Mouse (Mus musculus) T-helper 17 cell (primary cell): ENCODE measurements around the gene Gdf11.

ENCODE experiments used
- in situ Hi-C, 2 experiments: fragments of 300-600 bp; cut with MboI, MseI; formaldehyde crosslinking; loops; 1 replicate in 1 of 2; 2 replicates in 1 of 2; pipeline ENCODE4 v1.15.1; 2025; ENCODE audit warnings: high pct_unique_total_duplicates in 2 of 2

Gdf11 gene

DNA sequence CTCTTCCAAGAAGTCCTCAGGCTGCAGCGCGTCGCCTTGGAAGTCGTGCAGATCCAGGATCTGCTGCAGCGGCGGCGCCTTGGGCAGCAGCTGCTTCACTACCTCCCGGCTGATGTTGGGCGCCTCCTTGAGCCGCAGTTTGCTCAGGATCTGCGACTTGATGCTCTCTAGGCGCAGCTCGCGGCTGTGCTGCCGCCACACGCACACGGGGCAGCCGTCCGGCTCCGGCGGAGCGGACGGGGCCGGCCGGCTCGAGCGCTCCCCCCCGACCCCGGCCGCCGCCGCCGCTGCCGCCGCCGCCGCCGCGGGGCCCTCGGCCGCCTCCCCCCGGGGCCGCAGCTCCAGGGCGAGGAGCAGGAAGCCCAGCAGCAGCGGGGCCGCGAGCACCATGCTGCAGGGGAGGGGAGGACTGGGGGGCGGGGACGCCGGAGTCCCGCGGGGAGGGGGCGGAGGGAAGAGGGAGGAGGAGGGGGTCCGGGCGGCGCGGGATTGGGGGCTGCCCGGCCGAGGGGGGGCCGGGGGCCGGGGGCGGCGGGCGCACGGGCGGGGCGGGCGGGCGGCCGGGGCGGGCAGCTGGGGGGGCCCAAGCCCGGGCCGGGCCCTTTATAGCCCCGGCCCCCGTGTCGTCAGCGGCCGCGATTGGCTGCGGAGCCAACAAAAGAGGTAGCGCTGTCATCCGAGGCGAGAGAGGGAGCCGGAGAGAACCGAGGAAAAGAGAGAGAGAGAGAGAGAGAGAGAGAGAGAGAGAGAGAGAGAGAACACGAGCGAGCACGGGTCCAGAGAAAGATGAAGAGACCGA, at the start of gene Gdf11:
TSS of gene Gdf11 (minus strand) at position 423 of the 799 bp plus-strand sequence.
- in situ Hi-C loops, result no loop called here

DNA sequence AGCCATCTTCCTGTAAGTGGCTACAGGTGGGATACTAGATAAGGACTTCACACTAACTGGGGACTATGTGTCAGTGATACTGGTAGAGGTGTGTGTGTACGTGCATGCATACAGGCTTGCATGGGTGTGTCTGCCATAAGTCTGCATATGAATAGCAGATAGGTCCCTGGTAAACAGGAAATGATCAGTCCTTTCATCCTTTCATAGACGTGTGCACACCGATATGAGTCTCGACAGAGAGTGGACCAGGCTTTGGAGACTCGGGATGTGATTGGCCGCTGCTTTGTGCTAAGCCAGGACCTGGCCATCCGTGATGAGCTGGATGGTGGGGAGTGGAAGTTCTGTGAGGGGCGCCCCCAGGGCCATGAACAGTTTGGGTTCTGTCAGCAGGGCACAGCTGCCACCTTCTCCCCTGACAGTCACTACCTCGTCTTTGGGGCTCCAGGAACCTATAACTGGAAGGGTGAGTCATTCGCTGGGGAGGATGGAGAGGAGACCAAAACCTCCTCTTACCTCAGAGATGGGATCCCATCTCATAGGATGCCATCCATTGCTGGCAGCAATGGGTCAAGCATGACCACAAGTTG, 49.0 kb upstream of the Gdf11 start:
- in situ Hi-C loops, result no loop called here

DNA sequence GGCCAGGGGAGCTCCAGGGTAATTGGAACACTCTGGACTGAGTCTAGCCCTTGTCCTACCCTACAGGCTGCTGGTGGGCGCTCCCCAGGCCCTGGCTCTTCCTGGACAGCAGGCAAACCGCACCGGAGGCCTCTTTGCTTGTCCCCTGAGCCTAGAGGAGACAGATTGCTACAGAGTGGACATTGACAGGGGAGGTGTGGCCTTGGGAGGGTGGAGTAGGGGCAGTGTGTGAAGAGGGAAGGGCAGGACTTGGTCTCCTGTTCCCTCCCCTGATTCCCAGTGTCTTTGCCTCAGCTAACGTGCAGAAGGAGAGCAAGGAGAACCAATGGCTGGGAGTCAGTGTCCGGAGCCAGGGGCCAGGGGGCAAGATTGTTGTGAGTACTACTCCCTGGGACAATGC, 47.5 kb upstream of the Gdf11 start:
- in situ Hi-C loops, result no loop called here

DNA sequence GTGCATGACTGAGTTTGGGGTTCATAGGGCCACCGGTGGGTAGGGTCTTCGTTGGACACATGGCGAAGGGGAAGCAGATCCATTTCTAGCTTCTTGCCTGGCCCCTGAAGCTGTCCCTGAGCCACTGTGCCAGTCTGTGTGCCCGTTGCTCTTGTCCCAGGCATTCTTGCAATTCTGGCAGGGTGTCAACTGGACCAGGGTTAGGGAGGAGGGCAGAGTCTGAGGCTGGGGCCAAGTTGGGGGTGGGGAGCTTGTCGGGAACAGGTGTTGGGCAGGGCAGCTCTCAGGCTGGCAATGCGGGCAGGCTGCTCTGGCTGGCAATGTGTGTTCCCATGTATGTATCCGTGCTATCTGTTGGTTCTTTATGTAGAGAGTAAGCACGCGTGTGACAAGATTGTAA, 46.9 kb upstream of the Gdf11 start:
- in situ Hi-C loops, result no loop called here

DNA sequence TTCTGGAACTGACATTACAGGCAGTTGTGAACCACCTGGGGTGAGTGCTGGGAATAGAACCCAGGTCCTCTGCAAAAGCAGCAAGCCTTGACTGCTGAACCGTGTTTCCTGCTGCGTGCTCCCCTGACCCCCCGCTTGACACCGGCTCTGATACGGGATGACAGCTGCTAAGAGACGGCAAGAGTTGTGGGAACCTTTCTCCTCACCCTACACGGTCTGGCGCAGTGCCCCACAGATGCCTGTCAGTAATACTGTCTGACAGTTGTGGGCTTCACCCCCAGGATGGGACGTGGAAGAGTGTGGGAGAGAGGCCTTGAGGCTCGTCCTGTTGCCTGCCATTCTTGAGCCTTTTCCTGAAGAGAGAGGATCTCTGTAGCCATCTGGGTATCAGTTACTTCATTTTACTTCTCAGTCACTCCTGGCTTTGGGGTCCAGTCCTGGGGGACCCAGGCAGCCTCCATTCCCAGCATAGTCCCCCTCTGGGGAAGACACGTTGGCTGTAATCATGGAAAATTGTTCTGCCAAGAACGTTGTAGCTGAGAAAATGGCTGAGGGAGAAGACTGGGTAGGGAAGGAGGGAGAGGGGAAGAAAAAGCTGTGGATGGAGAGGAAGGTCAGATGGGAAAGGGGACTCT, 46.4 kb upstream of the Gdf11 start:
- in situ Hi-C loops, result no loop called here

DNA sequence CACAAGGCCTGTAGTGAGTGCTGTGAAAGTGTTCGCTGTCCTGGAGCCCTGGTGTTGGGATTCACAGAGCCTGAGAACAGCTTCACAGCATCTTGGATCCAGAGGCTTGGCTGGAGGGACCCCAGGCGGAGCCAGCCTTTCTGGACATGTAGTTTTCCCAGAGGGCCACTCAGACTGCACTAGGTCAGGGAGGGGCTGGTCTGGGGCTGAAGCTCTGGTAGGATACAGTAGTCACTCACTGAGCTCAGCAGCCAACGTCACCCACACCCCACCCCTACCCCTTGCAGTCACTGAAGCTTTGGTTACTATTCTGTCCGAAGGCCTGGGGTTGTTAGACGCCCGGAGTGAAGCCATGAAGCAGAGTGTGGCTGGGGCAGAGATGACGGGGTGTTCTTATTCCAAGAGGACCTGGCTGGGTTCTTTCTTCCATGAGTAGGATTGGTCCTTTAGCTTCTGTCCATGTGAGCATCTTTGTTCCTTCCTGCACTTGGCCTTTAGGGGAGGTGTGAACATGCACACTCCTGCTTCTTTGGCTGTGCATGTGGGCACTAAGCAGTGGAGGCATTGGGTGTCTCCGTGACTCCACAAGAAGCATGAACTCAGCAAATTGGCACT, 44.4 kb upstream of the Gdf11 start:
- in situ Hi-C loops, result no loop called here

DNA sequence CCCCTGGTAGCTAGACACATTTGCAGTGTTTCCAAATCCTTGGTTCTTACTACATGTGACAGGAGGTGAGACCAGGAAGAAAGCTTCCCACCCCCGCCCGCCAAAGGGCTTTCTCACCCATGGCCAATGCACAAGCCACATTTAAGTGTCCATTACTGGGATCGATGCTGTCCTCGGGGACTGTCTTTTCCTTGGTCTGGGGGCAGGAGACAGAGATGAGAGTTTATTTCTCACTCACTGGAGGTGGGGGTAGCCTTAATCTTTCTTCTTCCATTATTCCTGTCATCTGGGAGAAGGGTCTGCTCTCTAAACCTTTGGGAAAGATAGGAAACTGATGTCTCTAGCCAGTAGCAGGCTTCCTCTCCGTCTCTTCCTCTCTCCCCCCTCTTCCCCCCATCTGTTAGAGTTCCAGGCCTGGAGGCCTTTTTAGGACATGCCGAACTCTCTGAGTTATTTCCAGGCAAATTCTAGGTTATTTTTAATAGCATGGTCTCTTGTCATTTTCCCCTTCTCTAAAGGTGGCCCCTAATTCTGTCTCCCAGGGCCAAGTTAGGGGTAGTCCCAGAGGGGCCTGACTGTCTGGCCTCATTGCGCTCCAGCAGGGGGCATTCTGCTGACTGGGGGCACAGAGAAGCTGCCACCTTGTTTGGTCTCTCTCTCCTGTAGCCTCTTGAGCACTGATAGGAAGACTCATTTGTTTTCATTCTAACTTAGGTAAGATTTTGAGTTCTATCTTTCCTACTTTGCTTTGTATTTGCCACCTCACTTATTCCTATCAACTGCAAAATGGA, 43.7 kb upstream of the Gdf11 start:
- in situ Hi-C loops, result no loop called here

DNA sequence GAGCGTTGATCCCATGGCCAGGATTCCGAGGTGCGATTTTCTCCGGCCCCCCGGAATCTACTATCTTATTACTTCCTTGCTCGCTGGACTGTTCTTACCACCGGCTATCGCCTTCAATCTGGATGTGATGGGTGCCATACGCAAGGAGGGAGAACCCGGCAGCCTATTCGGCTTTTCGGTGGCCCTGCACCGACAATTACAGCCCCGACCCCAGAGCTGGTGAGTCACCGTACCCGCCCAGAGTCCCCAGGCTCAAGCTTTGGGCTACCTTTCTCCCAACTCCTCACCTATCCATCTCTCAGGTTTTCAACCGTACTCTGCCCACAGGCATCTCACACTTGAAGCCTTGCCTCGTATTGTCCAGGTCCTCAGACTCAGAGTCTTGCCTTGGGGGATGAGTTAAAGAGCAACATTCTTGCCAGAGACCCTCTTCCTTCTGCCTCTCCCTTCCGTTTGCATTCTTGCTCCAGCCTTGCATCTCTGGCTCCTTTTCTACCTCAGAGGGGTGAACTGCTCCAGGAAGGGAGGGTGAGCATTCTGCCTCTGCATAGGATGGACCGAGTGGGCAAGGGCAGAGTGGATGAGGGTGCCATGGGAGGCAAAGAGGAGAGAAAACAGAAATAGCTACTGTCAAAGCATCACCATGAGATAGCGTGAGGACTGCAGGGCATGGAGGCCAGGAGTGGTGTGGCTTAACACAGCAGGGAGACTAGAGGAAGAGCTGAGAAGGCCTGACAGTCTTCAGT, 42.6 kb upstream of the Gdf11 start:
- in situ Hi-C loops, result no loop called here

DNA sequence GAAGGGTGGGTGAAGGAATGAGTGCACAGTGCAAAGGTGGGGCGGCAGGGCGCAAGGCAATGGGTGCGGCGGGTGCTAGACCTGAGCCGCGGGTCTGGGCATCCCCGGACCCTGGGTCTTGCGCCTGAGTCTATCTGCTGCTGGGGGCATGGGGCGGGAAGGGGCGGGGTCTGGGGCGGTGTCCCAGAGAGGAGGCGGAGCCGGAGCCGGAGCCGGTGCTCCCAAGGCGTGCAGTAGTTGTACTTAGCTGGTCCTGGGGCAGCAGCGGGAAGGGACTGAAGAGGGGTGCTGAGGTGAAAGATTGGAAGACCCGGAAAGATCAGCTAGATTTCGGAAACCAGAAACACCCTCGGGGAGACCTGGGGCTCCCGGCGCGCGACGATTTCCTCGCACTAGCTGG, 42.1 kb upstream of the Gdf11 start, which contains the start of gene Itga7:
TSS of gene Itga7 (plus strand) at position 245 of the 400 bp plus-strand sequence.
- in situ Hi-C loops, result no loop called here

DNA sequence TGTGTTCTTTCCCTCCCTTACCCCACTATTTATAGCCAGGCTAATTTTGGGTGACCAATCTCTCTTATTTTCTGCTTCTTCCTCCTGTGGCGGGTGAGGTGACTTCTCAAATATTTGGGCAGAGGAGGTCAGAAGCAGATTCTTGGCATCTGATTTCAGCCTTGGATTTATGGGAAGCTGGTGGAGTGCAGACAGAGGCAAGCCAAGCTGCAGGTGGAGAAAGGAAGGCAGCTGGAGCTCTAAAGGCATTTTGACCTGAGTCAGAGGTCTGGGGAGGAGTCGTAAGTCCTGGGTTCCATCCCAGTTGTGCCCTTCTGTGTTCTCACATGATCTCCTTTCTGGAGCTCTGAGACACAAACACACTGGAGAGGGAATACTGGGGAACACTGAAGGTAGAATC, 39.9 kb upstream of the Gdf11 start:
- in situ Hi-C loops, result no loop called here

DNA sequence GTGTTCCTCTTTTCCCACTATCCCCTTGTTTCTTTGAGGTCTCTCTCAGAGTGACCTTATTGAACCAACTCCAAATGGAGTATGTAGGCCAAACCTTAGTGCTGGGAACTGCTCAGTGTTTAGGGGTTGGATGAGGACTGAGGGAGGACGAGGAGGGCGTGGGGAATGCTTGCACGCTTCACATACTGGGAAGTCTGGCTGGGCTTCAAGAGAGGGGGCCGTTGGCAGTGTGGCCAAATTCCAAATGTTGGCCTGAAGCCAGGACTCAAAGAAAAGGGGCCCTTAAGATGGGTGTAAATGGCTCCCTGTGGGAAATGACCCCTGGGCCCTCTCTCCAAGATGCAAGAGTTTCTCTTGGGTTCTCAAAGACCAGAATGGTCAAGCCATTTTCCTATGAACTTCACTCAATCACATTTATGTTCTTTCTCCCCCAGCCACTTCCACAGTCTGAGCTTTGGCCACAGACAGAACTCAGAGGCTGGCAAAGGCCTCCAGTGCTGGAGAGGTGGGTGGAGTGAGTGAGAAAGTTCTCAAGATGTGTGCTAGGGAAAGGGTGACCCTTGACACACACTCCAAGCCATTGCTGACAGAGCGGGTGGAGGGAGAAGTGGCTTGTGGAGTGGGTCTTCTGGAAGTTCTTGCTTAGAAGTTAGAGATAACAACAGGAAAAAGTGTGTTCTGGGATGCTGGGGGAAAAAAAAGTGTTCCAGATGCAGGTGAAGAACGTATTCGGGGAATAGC, 38.3 kb upstream of the Gdf11 start:
- in situ Hi-C loops, result loop anchor here in 1 of 2 experiments (10.0 kb wide), 1 partner anchor 975 kb away; no protein-coding TSS in a partner anchor

DNA sequence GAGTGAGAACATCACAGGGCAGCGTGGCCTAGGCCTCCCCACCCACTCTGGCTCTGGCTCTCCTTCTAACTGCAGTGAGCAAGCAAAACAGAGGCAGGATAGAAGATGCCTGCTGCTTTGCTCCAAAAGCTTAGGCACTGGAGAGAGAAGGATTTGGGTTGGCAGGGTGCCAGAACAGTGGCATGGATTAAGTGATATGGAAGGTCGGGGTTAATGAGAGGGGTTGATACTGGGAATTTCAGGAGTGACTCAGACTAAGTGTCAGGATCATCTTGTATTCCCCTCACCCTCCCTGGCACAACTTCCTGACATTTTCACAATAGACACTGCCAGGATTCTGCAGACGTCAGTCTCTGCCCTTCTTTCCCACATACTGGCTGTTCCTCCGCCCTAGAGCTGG, 36.8 kb upstream of the Gdf11 start:
- in situ Hi-C loops, result loop anchor here in 1 of 2 experiments (10.0 kb wide), 1 partner anchor 974 kb away; no protein-coding TSS in a partner anchor

DNA sequence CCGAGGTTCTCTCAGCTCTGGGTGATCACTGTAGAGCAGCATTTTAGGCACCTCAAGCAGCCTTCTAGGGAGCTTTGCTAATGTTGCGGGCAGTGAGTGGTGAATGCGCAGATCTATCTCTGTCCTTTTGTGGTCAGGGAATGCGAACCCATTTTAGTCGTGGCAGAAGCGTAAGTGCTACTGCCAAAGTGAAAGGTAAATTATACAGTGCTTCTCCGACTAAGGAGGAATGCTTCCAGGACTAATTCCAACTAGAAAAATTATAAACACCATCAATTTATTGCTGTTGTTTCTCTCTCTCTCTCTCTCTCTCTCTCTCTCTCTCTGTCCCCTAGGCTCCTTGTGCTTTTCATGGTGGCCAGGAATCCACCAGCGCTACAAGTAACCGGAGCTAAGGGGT, 32.4 kb upstream of the Gdf11 start, which contains the start of gene Bloc1s1:
TSS of gene Bloc1s1 (minus strand) at position 101 of the 400 bp plus-strand sequence.
- in situ Hi-C loops, result loop anchor here in 1 of 2 experiments (10.0 kb wide), 1 partner anchor 969 kb away; no protein-coding TSS in a partner anchor

DNA sequence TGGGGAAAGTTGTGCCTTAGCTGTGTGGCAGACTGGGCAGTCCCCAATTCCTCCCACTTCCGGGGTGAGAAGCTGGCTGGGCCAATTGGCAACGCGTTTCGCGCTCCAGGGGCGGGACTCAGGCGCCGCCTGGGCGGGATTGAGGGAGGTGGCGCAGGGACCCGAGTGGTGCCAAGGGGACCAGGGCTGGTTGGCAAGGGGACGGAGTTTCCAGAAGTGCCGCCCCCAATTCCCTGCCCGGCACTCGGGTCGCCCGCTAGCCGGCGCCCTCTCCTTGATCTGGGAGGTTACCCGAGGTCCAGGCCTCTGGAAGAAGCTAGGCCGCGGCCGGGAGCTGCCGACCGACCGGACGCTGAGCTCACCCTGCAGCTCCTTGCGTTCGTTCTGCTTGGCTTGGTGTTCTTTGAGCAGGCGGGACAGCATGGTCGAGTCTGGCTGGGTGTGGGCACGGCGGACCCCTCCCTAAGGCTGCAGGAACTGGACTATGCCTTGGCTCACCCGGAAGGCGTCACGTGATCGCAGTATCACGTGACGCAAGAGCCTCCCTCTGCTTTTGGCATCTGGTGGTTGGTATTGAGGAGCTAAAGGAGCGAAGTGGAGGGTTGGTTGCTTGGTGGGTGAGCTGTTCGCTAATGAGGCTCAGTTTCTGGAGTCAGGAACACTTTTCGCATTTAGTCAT, 31.6 kb upstream of the Gdf11 start:
- in situ Hi-C loops, result loop anchor here in 1 of 2 experiments (10.0 kb wide), 1 partner anchor 968 kb away; no protein-coding TSS in a partner anchor

DNA sequence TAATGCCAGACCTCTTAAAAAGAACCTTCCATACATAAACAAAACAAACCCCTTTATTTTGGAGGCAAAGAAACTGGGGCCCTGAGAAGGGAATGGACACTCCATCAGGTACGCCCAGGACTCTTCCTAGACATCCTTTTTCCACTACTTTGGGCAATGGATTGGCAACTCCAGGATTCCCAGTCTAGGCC, 31.2 kb upstream of the Gdf11 start, which contains the start of gene Rdh5:
TSS of gene Rdh5 (minus strand) at position 67 of the 191 bp plus-strand sequence.
- in situ Hi-C loops, result loop anchor here in 1 of 2 experiments (10.0 kb wide), 1 partner anchor 968 kb away; no protein-coding TSS in a partner anchor

DNA sequence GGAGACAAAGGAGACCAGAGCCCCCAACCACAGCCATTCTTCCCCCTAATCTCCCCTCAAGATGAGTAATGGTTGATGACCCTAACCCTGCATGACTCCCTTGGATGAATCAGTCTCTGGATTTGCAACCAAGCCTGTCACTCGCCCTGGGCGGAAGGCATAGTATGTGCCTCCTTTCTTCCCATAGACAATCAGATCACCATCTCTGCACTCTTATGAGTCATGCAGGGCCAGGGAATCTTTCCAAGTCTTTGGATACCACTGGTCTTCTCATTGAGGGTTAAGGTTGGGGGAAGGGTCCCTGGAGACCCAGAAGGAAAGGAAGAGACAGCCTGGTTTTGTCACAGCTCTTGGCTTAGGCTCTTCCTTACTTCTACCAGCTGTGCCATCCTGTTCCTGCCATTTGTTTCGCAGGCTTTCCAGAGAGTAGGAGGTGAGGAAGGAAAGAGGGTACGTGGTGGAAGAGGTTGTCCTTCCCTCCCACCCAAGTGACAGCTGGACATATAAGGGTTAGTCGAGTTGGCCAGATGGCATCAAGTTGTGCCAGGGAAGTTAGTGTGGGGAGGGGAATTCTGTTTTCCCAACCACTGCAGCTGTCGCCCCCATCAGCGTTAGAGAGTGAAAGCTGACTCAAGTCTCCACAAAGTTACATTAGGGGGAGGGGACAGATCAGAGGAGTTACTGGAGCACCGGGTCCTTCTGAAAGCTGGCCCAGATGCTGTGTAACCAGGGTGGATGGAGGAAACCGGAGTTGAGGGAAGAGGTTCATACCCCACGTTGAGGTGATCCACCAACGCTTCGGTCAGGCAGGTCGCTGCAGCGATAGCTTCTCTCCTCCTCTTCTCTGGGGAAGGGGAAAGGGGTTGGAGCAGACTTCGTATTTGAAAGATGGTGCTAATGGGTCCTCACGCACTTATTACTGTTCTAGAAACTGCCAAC, 30.6 kb upstream of the Gdf11 start:
- in situ Hi-C loops, result loop anchor here in 1 of 2 experiments (10.0 kb wide), 1 partner anchor 967 kb away; no protein-coding TSS in a partner anchor

DNA sequence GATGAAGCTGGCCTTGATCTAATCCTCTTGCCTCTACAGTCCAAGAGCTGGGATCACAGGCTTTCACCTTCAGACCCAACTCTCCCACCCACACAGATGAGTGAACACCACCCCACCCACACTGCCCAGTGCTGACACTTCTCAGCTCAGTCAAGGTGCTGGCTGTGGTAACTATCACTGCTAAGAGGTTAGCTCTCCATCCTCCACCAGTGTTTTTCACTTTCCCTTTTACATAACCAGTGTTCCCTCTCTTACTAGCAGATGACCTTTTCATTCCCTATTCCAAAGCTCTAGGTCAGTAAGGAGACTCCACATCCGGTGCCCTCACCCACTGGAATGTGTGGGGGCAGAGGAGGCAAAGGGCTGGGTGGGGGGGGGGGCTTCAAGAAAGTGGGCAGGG, 29.7 kb upstream of the Gdf11 start:
- in situ Hi-C loops, result loop anchor here in 1 of 2 experiments (10.0 kb wide), 1 partner anchor 966 kb away; no protein-coding TSS in a partner anchor

DNA sequence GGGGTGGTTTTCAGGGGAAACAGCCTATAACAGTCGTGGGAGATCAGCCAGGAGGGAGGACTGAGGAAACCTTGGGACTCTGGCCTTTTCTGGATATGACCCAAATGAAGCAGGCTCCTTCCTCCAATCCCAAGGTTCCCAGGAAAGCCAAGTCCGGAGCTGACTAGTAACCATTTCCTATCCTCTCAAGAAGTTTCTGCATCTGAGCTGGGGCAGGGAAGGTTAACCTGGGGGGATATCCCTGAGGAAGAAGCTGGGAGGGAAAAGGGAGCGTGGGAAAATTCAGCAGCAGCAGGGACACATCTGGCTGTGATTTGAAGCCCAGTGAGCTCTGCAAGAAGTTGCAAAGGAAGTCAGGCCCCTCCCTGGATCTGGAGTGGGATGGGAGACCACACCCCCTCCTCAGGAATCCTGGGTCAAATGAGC, 29.2 kb upstream of the Gdf11 start:
- in situ Hi-C loops, result loop anchor here in 1 of 2 experiments (10.0 kb wide), 1 partner anchor 966 kb away; no protein-coding TSS in a partner anchor
